18 mouse cellular contexts compared by ENCODE assay signal in genomic region chr6:50948061-50948460, GRCm38 (mm10).
"Had no signal": no experiment of that assay in that cellular context is flagged by ENCODE, and none has a peak within 500 bp of the region (broad histone marks: within the 10 kb centered on the region; RNA-seq: fewer than 3 reads in every experiment).

No protein-coding gene starts in this region.

- H3K4me2 ChIP-seq: lung, embryonic 14.5 days; midbrain, embryonic 11.5 days; midbrain, embryonic 13.5 days; midbrain, embryonic 15.5 days; neural tube, embryonic 13.5 days; neural tube, embryonic 15.5 days had no signal

- H3K36me3 ChIP-seq: midbrain, embryonic 13.5 days; midbrain, embryonic 15.5 days; neural tube, embryonic 13.5 days; neural tube, embryonic 15.5 days had no signal

- H3K4me3 ChIP-seq: midbrain, embryonic 13.5 days; midbrain, embryonic 15.5 days; myocyte; neural tube, embryonic 13.5 days; neural tube, embryonic 15.5 days had no signal

- H3K27me3 ChIP-seq: midbrain, embryonic 13.5 days; midbrain, embryonic 15.5 days; neural tube, embryonic 13.5 days; neural tube, embryonic 15.5 days had no signal

- DNase-seq: lung, adult 18-20 months; lung, embryonic 14.5 days; lung, postnatal 10 days; lung, postnatal 4 days; retina, postnatal 1 day; right cerebral cortex, adult 18-20 months; right cerebral cortex, postnatal 25 days; right cerebral cortex, postnatal 4 days; spleen, adult 18-20 months; thymus, adult 18-20 months; thymus, postnatal 14 days; thymus, postnatal 36 days had no signal

- ATAC-seq: midbrain, embryonic 13.5 days; midbrain, embryonic 15.5 days had no signal

- H3K9me3 ChIP-seq: midbrain, embryonic 13.5 days; midbrain, embryonic 15.5 days; neural tube, embryonic 13.5 days; neural tube, embryonic 15.5 days had no signal

- H3K9ac ChIP-seq: lung, embryonic 14.5 days; midbrain, embryonic 13.5 days; midbrain, embryonic 15.5 days; neural tube, embryonic 13.5 days; neural tube, embryonic 15.5 days had no signal

- H3K27ac ChIP-seq: midbrain, embryonic 13.5 days; midbrain, embryonic 15.5 days; neural tube, embryonic 15.5 days had no signal
